Mouse (Mus musculus): ENCODE data around the gene Snx17. TPM values are rescaled to one million over a fixed set of nuclear protein-coding genes. Genes with fewer than 3 reads are reported as not detected.
A peak's percentile ranks its signal among the peaks of the same experiment; 100 is the strongest.

Snx17 gene
- polyA plus RNA-seq (2012; rRNA removed), result 22.2 and 24.8 TPM in 2 replicates

DNA sequence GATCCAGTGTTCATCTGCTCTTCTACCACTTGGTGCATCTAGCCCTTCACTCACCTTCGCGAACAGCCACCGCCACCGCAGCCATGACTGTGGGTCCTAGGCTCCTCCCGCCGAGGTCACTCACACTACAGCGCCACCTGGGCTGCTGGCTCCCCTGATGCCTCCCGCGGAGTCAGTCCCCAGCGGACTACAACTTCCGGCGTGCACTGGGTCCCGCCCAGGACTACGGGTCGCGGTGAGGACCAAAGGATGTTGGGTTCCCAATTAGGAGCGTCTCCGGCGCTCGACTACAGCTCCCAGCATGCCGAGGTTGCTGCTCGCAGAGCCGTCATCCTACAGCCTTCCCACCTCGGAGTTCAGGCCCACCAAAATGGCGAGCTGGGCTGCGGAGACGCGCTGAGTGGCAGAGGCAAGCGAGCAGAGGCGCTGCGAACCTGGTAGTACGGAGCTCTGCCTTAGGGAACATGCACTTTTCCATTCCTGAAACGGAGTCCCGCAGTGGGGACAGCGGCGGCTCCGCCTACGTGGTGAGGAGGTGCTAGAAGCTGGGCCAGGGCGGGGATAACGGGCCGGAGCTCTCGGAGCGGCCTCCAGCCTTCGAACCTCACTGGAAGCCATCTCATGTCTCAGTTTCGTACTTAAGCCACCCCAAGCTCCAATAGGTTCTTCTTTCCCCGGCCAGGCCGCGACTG lies at the start of gene Snx17, which contains the start of gene Eif2b4:
Gene Snx17 (plus strand): TSS at position 289 of the 692 bp plus-strand sequence.
Gene Eif2b4 (minus strand): TSS at position 492 of the 692 bp plus-strand sequence.
- Histone ChIP-seq H3K27ac (ENCODE audit: control insufficient read depth, insufficient read depth, low read depth, low read length) (peak within 1 kb of the TSS; percentile 77), H3K27me3 (ENCODE audit: control insufficient read depth, insufficient read depth, low read length) (no peaks in the 10 kb centered on the region), H3K4me3 (ENCODE audit: control insufficient read depth, low read depth, low read length) (peak within 1 kb of the TSS; percentile 93), H3K4me1 (ENCODE audit: control insufficient read depth, insufficient read depth, low read length) (peaks cover 6% of the 10 kb centered on the region), H3K36me3 (ENCODE audit: control insufficient read depth, insufficient read depth, low read length) (no peaks in the 10 kb centered on the region; the same call in none of the 2 replicates)
- TF ChIP-seq POLR2A (IDR thresholded peaks at IDR 0.05; ENCODE audit: control insufficient read depth, low read depth, low read length), result peak; percentile 83
- TF ChIP-seq CTCF (IDR thresholded peaks at IDR 0.05; ENCODE audit: control insufficient read depth, insufficient read depth, insufficient replicate concordance, low read depth, low read length), result 0 out of 2 replicates have a peak, but pooled peaks have one; percentile 13

- Histone ChIP-seq H3K27ac (ENCODE audit: control insufficient read depth, insufficient read depth, low read depth, low read length) (no peak overlapping the region), H3K4me3 (ENCODE audit: control insufficient read depth, low read depth, low read length) (no peak overlapping the region), H3K36me3 (ENCODE audit: control insufficient read depth, insufficient read depth, low read length) (no peaks in the 10 kb centered on the region), H3K27me3 (ENCODE audit: control insufficient read depth, insufficient read depth, low read length) (no peaks in the 10 kb centered on the region), H3K4me1 (ENCODE audit: control insufficient read depth, insufficient read depth, low read length) (peaks cover 5% of the 10 kb centered on the region)
- TF ChIP-seq CTCF (IDR thresholded peaks at IDR 0.05; ENCODE audit: control insufficient read depth, insufficient read depth, insufficient replicate concordance, low read depth, low read length) (no peak), POLR2A (IDR thresholded peaks at IDR 0.05; ENCODE audit: control insufficient read depth, low read depth, low read length) (no peak)
Measured at GRCm38 (mm10) chr5:31149781-31150180, 43.2 kb upstream of the Snx17 start.

DNA sequence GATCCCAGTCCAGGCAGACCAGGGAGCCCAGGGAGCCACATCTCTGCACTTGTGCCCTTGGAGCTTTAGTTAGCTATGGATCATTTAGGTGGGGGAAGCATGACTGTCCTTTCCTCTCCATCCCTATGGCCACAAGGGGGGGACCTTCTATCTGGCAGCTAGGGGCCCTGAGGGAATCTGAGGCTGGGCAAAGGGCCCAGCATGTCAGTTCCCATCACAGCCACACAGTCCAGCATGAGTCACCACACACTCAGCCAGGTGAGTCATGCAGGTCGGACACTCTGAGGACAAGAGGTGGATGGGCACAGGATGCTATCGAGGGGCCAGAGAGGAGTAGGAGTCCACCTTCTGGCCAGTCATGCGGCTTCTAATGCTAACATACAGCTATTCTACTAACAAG lies 41.3 kb upstream of the Snx17 start:
- TF ChIP-seq POLR2A (IDR thresholded peaks at IDR 0.05; ENCODE audit: control insufficient read depth, low read depth, low read length) (no peak), CTCF (IDR thresholded peaks at IDR 0.05; ENCODE audit: control insufficient read depth, insufficient read depth, insufficient replicate concordance, low read depth, low read length) (no peak)
- Histone ChIP-seq H3K27me3 (ENCODE audit: control insufficient read depth, insufficient read depth, low read length) (no peaks in the 10 kb centered on the region), H3K4me3 (ENCODE audit: control insufficient read depth, low read depth, low read length) (no peak overlapping the region), H3K27ac (ENCODE audit: control insufficient read depth, insufficient read depth, low read depth, low read length) (no peak overlapping the region), H3K4me1 (ENCODE audit: control insufficient read depth, insufficient read depth, low read length) (peaks cover 5% of the 10 kb centered on the region), H3K36me3 (ENCODE audit: control insufficient read depth, insufficient read depth, low read length) (no peaks in the 10 kb centered on the region)

DNA sequence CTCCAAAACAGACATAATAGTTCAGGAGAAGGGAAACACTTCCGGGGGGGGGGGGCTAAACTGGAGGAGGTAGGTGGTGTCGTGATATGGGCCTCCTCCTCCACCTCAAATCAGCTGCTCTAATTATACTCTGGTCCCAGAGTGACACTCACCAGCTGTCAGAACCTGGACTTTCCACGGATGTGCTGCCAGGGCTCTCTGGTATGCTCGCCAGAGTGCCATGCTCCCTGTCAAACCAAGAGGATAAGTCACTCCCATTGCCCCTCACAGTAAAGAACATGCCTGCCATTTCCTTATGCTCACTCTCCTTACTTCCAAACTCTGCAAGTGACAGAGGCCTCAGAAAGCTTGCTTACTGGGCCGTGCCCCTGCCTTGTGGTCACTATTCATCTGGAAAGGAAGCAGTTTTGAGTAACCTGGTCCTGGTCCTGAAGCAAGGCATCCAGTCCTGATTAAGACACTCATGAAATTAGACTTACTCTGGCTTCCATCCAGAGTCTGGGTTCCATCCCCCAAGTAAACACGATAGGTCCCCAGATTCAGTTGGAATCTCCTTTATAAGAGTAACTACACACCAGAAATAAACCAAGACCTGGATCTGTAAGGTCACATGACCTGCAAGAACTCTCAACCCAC lies 39.4 kb upstream of the Snx17 start:
- TF ChIP-seq POLR2A (IDR thresholded peaks at IDR 0.05; ENCODE audit: control insufficient read depth, low read depth, low read length), result no peak
- TF ChIP-seq CTCF (IDR thresholded peaks at IDR 0.05; ENCODE audit: control insufficient read depth, insufficient read depth, insufficient replicate concordance, low read depth, low read length), result no peak
- H3K4me1 ChIP-seq (ENCODE audit: control insufficient read depth, insufficient read depth, low read length), result peaks cover 5% of the 10 kb centered on the region
- H3K27me3 ChIP-seq (ENCODE audit: control insufficient read depth, insufficient read depth, low read length), result no peaks in the 10 kb centered on the region
- H3K4me3 ChIP-seq (ENCODE audit: control insufficient read depth, low read depth, low read length), result peak overlapping the region; percentile 81
- H3K36me3 ChIP-seq (ENCODE audit: control insufficient read depth, insufficient read depth, low read length), result peaks cover 1% of the 10 kb centered on the region
- no peak overlapping the region for H3K27ac ChIP-seq (ENCODE audit: control insufficient read depth, insufficient read depth, low read depth, low read length)

DNA sequence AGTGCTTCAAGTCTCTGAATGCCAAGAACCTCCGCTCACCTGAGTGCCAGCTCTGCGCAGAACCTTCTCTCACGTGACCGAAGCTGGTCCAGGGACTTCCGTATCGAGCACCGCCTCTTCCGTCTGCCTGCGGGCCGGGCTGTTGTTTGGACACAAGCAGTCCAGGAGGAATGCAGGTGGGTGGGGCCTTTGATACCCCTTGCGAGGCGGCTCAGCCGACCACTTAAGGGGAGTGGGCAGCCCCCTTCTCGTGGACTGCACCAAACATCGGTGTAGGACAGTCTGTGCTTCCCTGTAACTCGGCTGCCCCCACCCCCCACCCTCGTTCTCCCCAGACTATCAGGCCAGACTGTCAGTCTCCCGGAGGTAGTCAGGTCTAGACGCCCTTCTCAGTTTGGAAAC lies 38.9 kb upstream of the Snx17 start, which contains the start of gene Mpv17:
Gene Mpv17 (minus strand): TSS at position 100 of the 402 bp plus-strand sequence.
- peaks cover 5% of the 10 kb centered on the region for H3K4me1 ChIP-seq (ENCODE audit: control insufficient read depth, insufficient read depth, low read length)
- H3K27ac ChIP-seq (ENCODE audit: control insufficient read depth, insufficient read depth, low read depth, low read length), result peak within 1 kb of the TSS; percentile 54
- H3K4me3 ChIP-seq (ENCODE audit: control insufficient read depth, low read depth, low read length), result peak within 1 kb of the TSS; percentile 81
- peaks cover 1% of the 10 kb centered on the region for H3K36me3 ChIP-seq (ENCODE audit: control insufficient read depth, insufficient read depth, low read length)
- H3K27me3 ChIP-seq (ENCODE audit: control insufficient read depth, insufficient read depth, low read length), result no peaks in the 10 kb centered on the region
- TF ChIP-seq CTCF (IDR thresholded peaks at IDR 0.05; ENCODE audit: control insufficient read depth, insufficient read depth, insufficient replicate concordance, low read depth, low read length) (no peak), POLR2A (IDR thresholded peaks at IDR 0.05; ENCODE audit: control insufficient read depth, low read depth, low read length) (peak; percentile 84)

DNA sequence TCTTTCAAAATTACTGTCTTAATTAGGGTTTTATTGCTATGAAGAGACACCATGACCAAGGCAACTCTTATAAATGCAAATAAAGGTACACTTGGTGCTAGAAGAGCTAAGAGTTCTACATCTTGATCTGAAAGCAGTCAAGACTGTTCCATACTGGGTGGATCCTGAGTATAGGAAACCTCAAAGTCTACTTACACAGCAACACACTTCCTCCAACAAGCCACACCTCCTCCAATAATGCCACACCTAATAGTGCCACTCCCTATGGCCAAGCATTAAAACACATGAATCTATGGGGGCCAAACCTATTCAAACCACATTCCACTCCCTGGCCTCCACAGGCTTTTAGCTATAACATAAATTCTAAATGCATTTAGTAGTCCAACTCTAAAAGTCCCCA lies 30.6 kb upstream of the Snx17 start:
- Histone ChIP-seq H3K4me1 (ENCODE audit: control insufficient read depth, insufficient read depth, low read length) (no peaks in the 10 kb centered on the region), H3K27ac (ENCODE audit: control insufficient read depth, insufficient read depth, low read depth, low read length) (no peak overlapping the region), H3K36me3 (ENCODE audit: control insufficient read depth, insufficient read depth, low read length) (peaks cover 5% of the 10 kb centered on the region), H3K4me3 (ENCODE audit: control insufficient read depth, low read depth, low read length) (no peak overlapping the region), H3K27me3 (ENCODE audit: control insufficient read depth, insufficient read depth, low read length) (no peaks in the 10 kb centered on the region)
- TF ChIP-seq POLR2A (IDR thresholded peaks at IDR 0.05; ENCODE audit: control insufficient read depth, low read depth, low read length) (no peak), CTCF (IDR thresholded peaks at IDR 0.05; ENCODE audit: control insufficient read depth, insufficient read depth, insufficient replicate concordance, low read depth, low read length) (no peak)

DNA sequence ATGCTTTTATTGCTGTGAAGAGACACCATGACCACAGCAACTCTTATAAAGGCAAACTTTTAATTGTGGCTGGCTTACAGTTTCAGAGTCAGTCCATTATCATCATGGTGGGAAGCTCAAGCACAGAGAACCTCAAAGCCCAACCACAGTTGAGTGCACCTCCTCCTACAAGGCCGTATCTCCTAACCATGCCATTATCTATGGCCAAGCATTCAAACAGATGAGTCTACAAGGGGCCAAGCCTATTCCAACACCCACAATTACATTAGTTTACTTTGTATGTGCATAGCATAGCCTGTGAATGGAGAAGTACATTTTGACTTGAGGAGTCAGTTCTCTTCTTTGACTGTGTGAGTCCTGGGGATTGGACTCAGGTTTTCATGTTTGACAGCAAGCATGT lies 28.1 kb upstream of the Snx17 start:
- Histone ChIP-seq H3K27ac (ENCODE audit: control insufficient read depth, insufficient read depth, low read depth, low read length) (no peak overlapping the region), H3K36me3 (ENCODE audit: control insufficient read depth, insufficient read depth, low read length) (peaks cover 7% of the 10 kb centered on the region), H3K27me3 (ENCODE audit: control insufficient read depth, insufficient read depth, low read length) (no peaks in the 10 kb centered on the region), H3K4me3 (ENCODE audit: control insufficient read depth, low read depth, low read length) (no peak overlapping the region), H3K4me1 (ENCODE audit: control insufficient read depth, insufficient read depth, low read length) (no peaks in the 10 kb centered on the region)
- no peak for TF ChIP-seq CTCF (IDR thresholded peaks at IDR 0.05; ENCODE audit: control insufficient read depth, insufficient read depth, insufficient replicate concordance, low read depth, low read length)
- no peak for TF ChIP-seq POLR2A (IDR thresholded peaks at IDR 0.05; ENCODE audit: control insufficient read depth, low read depth, low read length)
